Mouse (Mus musculus): Measurements from ENCODE around the gene Tmem86b.

GRCm38 (mm10) chr7:4625928-4626327 lies 5.3 kb downstream of the Tmem86b start:
- TF ChIP-seq POLR2A (IDR thresholded peaks at IDR 0.05; ENCODE audit: low read depth, low read length) = no peak
- no peak for TF ChIP-seq CTCF (IDR thresholded peaks at IDR 0.05; ENCODE audit: extremely low read depth, insufficient read length, insufficient replicate concordance, low read depth, low read length)

All from small intestine, adult 2 months (tissue).